Mouse (Mus musculus): ENCODE data around the gene Unc13a.

DNA sequence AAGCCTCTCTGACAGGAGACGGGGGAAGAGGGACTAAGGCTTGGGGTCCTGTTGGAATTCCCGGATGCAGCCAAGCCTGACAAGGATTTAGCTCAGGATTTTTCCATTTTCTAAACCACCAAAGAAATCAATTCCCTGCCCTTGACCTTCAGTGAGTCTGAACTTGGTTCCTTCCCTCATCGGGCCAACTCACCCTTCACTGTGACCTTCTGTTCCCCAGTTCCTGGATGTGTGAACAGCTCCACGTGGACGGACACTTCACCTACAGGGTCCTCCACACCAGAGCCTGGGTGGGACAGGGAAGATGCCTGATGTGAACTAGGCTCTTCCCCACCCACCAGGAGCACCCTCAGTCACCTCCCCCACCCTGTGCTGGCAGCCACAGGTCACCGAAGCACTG, 40.8 kb downstream of the Unc13a start:
- TF ChIP-seq POLR2A (IDR thresholded peaks at IDR 0.05; ENCODE audit: insufficient read depth, low read length): no peak
- TF ChIP-seq EP300 (IDR thresholded peaks at IDR 0.05; ENCODE audit: insufficient read depth, low read depth, low read length): no peak
